Mouse (Mus musculus) lung, postnatal 0 days (tissue): ENCODE results near the gene Ubald1.

ENCODE experiments used
- CTCF ChIP-seq: IDR thresholded peaks from 2 replicates; pipeline ENCODE4 v1.5.1; 2016; ENCODE audit warnings: antibody characterized with exemption, mild to moderate bottlenecking
- EP300 ChIP-seq: IDR thresholded peaks from 2 replicates; pipeline ENCODE4 v1.6.1; 2016; ENCODE audit warnings: antibody characterized with exemption, mild to moderate bottlenecking, control low read depth

DNA sequence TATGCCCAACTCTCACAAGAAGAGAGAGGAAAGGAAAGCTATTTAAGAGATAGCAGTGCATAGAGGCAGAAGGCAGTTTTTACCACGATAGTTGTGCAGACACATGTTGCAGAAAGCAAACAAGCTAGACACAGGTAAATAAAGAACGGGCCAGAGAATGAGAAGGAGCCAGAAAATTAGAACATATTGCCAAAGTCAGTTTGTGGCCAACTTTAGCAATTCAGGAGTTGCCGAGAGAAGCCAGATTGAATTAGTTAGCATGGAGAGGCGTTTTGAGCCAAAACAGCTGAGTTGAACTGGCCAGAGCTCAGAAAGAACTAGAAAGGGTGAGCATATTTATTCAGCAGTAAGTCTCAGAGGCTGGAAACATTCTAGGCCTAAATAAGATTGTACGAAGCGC lies 12.1 kb upstream of the Ubald1 start:
- no peak for TF ChIP-seq CTCF
- no peak for TF ChIP-seq EP300
